Mouse (Mus musculus) liver, embryonic 14.5 days (tissue): Measurements from ENCODE around the gene Rrad. TPM values are rescaled to one million over a fixed set of nuclear protein-coding genes. Genes with fewer than 3 reads are reported as not detected.

ENCODE experiments used
- ATAC-seq: fragments of 200-750 bp; cut with Nextera tagmentation; 2 replicates; pipeline ENCODE4 v1.8.0; 2017; ENCODE audit warnings: moderate number of reproducible peaks, mild to moderate bottlenecking, moderate library complexity; ENCODE audit not compliant: insufficient read depth
- DNase-seq, 3 experiments: peaks; one replicate each; pipeline ENCODE4 v3.0.0-alpha.2; 2012 to 2013; ENCODE audit warnings: low read depth in 3 of 3, low spot score in 3 of 3
- H3K27ac ChIP-seq: fragments of 300-500 bp; sonication (generic); 2 replicates; pipeline ENCODE4 v1.5.1; 2014; ENCODE audit warnings: moderate library complexity, mild to moderate bottlenecking, control low read depth, inconsistent platforms
- H3K27me3 ChIP-seq: fragments of 300-500 bp; sonication (generic); 2 replicates; pipeline ENCODE4 v1.6.1; 2014; ENCODE audit warnings: mild to moderate bottlenecking, low read length, moderate library complexity; ENCODE audit not compliant: control insufficient read depth, insufficient read depth
- H3K36me3 ChIP-seq: fragments of 300-500 bp; sonication (generic); replicated peaks from 2 replicates; pipeline ENCODE4 v1.6.1; 2014; ENCODE audit warnings: low read depth; ENCODE audit not compliant: control insufficient read depth, insufficient read depth
- H3K4me1 ChIP-seq, 2 experiments: fragments of 200-500 bp in 1 of 2; fragments of 300-500 bp in 1 of 2; sonication (generic) in 1 of 2; replicated peaks; 2 replicates each; pipeline ENCODE4 v1.6.1; 2012 to 2014; ENCODE audit warnings: antibody characterized with exemption in 1 of 2, inconsistent platforms in 1 of 2, low read length in 1 of 2; ENCODE audit not compliant: control insufficient read depth in 2 of 2, insufficient read depth in 2 of 2
- H3K4me2 ChIP-seq: fragments of 300-500 bp; sonication (generic); 2 replicates; pipeline ENCODE4 v1.6.1; 2014; ENCODE audit warnings: low read depth, mild to moderate bottlenecking, control low read depth, moderate library complexity
- H3K4me3 ChIP-seq, 2 experiments: fragments of 200-500 bp in 1 of 2; fragments of 300-500 bp in 1 of 2; sonication (generic) in 1 of 2; 2 replicates each; pipeline ENCODE4 v1.5.1; 2012 to 2014; ENCODE audit warnings: low read depth in 2 of 2, low read length in 2 of 2, mild to moderate bottlenecking in 2 of 2, control low read depth in 1 of 2, inconsistent platforms in 1 of 2, moderate library complexity in 1 of 2; ENCODE audit not compliant: insufficient read depth in 1 of 2
- H3K9ac ChIP-seq: fragments of 300-500 bp; sonication (generic); replicated peaks from 2 replicates; pipeline ENCODE4 v1.6.1; 2014; ENCODE audit warnings: mild to moderate bottlenecking, control low read depth, moderate library complexity
- H3K9me3 ChIP-seq: fragments of 300-500 bp; sonication (generic); 2 replicates; pipeline ENCODE4 v1.6.1; 2016; ENCODE audit warnings: low read length, mixed read lengths; ENCODE audit not compliant: control insufficient read depth
- CTCF ChIP-seq: IDR thresholded peaks from 2 replicates; pipeline ENCODE4 v1.5.1; 2016; ENCODE audit warnings: antibody characterized with exemption, low read depth, control low read depth
- EP300 ChIP-seq: IDR thresholded peaks from 2 replicates; pipeline ENCODE4 v1.6.1; 2016; ENCODE audit warnings: antibody characterized with exemption, low read depth
- WGBS: fragments of 180-500 bp; shearing (Covaris S2); extraction: QIAGEN DNeasy Blood & Tissue Kit; methylation state at CpG from one replicate; pipeline ENCODE4 v1.1.7; 2014; ENCODE audit not compliant: insufficient replicate concordance; 5-methylcytosine and 5-hydroxymethylcytosine counted together
- polyA plus RNA-seq, 2 experiments: library from polyadenylated mRNA; depleted of rRNA in 1 of 2; stranded (reverse) in 1 of 2; unstranded in 1 of 2; fragments of >200 nt; fragmentation: Nextera tagmentation in 1 of 2; extraction: Ambion mirVana in 1 of 2; gene quantifications; 2 replicates each; pipeline versions ENCODE4 v1.2.1 to v1.2.3; 2012 to 2014

Rrad gene
- polyA plus RNA-seq, 2 experiments = 0.10 to 0.25 TPM

DNA sequence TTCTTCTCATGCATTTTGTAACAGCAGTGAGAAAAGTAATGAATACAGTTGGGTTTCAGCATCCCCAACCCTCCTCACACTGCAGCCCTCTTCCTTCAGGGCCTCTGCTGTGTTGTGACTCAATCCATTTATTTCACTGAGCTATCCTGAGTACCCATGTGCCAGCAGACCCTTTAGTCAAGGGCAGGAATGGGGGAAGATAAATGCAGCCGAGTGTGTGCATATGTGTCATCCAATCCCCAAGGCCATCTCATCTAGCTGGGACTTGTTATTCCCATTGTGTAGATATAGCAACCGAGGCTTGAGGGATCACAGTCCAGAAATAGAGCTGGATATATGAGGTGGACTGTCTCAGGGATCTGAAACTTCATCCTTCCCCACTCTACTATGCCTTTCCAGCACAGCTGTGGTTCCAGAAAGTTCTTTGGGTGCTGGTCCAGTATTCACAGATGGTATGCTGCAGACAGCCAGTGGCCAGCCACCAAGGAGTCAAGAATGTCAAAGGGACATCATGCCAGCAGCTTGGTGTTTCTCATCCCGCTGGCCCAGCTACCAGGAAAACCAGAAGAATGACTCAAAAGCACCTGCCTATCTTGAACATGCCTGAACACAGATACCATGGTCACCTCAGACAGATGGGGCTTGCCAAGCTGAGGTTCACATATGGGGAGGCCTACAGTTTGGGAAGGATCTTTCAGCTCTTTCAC lies 4.0 kb upstream of the Rrad start:
- no peak for ATAC-seq
- DNase-seq = no peak
- TF ChIP-seq CTCF (no peak), EP300 (no peak)

DNA sequence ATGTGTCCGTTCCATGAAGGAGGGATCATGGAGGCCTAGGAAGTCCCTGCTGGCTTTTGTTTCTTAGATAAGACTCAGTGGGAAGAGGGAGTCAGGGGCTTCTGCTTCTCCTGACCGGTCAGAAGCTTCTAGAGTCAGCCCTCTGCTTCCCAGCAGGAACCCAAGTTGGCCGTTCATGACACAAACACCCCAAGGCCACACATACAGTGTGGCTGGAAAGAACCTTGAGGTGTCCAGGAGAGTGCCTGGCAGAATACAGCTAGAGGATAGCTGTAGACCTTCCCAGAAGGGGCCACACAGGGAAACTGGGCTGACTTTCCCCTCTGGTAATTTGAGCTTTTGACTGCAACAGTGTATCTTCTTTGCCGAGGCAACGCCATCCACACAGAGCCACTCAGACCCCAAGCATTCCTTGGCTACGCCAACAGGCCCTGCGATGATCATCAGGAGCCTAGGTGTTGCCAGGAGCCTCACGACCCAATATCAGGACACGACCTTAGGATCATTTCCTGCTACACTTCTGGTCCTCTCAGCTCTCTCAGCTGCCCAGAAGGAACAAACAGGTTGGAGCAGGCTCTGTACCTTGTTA lies 2.1 kb upstream of the Rrad start:
- Histone ChIP-seq H3K36me3 (peaks cover 2% of the 10 kb centered on the region), H3K27me3 (peaks cover 15% of the 10 kb centered on the region), H3K4me1 (peaks cover 0 to 8% of the 10 kb centered on the region in 2 experiments; a peak in 2 of 4 replicates), H3K4me2 (no peak overlapping the region), H3K27ac (no peak overlapping the region), H3K4me3 (no peak overlapping the region), H3K9me3 (no peaks in the 10 kb centered on the region), H3K9ac (no peak overlapping the region)
- TF ChIP-seq EP300 (no peak), CTCF (no peak)
- no peak for DNase-seq
- ATAC-seq = no peak
- WGBS = 51% methylated on average over 9 of the region's 9 CpGs

More for the DNA sequence above, 4.0 kb upstream of the Rrad start:
- Histone ChIP-seq H3K36me3 (peaks cover 10% of the 10 kb centered on the region), H3K27me3 (peaks cover 14% of the 10 kb centered on the region), H3K4me1 (peaks cover 0 to 7% of the 10 kb centered on the region in 2 experiments), H3K9ac (no peak overlapping the region), H3K27ac (no peak overlapping the region), H3K4me3 (no peak overlapping the region), H3K4me2 (no peak overlapping the region), H3K9me3 (no peaks in the 10 kb centered on the region)
- 63% methylated on average over 3 of the region's 3 CpGs for WGBS

DNA sequence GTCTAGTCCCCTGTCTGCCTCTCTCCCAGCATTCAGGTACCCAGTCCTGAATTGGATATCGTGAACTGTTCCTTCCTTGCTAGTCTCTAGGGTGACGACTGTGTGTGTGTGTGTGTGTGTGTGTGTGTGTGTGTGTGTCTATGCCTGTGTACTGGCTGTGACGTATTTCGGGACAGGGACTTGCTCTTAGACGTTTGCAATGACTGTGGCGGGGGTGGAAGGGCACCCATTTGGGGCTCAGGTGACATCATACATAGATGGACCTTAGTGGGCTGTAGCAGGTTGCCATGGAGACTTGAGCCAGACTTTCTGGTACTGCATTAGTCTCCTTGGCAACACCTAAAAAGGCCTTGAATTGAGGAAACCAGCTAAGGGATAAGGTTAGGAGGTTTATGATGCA lies 1.4 kb upstream of the Rrad start:
- TF ChIP-seq CTCF (no peak), EP300 (no peak)
- WGBS = 45% methylated on average over 6 of the region's 6 CpGs
- no peak overlapping the region for H3K27ac ChIP-seq
- no peaks in the 10 kb centered on the region for H3K9me3 ChIP-seq
- ATAC-seq = no peak
- H3K27me3 ChIP-seq = peaks cover 15% of the 10 kb centered on the region
- H3K4me3 ChIP-seq = no peak overlapping the region
- H3K36me3 ChIP-seq = no peaks in the 10 kb centered on the region
- no peak for DNase-seq
- H3K9ac ChIP-seq = no peak overlapping the region
- no peak overlapping the region for H3K4me2 ChIP-seq
- H3K4me1 ChIP-seq = peaks cover 0 to 8% of the 10 kb centered on the region in 2 experiments; a peak in 2 of 4 replicates

DNA sequence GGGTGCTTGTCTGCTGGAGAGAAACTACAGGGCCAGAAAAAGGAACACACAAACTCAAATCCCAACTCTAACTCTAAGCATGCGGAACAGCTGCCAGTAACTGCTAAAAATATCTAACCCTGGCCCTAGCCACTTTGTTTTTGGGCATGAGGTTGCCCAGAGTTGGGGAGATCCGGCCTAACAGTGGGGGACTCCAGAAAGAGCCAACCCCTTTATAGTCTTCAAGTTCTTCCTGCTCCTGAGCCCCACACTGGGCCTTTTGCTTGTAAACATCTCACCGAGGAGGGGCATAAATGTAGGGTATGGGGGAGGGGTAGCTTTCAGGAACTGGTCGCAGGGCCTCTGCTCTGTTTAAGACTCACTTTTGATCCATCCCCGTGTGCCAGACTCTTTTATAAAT lies 848 bp upstream of the Rrad start:
- Histone ChIP-seq H3K27ac (no peak overlapping the region), H3K4me3 (no peak overlapping the region), H3K27me3 (peaks cover 15% of the 10 kb centered on the region), H3K36me3 (no peaks in the 10 kb centered on the region), H3K4me1 (peaks cover 0 to 8% of the 10 kb centered on the region in 2 experiments; a peak in 2 of 4 replicates), H3K4me2 (no peak overlapping the region), H3K9ac (no peak overlapping the region), H3K9me3 (no peaks in the 10 kb centered on the region)
- 22% methylated on average over 5 of the region's 5 CpGs for WGBS
- DNase-seq (no peak), ATAC-seq (no peak)
- TF ChIP-seq CTCF (no peak), EP300 (no peak)

DNA sequence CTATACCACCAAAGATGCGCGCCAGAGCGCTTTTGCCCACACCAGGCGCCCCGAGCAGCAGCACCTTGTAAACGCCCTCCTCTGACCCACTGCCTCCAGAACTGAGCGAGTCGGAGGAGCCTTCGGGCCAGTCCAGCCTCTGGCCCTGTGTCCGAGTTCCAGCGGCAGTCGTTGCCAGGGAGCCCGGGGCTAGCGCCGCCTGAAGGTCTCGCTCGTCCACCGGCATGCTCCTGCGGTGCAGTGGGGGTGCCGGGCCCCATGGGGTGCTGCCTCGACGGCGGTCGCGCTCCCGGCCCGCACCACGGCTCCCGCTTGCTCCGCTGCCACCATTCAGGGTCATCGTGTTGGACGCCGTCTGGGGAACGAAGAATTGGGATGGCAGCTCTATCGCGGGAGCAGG lies 553 bp downstream of the Rrad start:
- WGBS = 2% methylated on average over 36 of the region's 36 CpGs
- Histone ChIP-seq H3K36me3 (no peaks in the 10 kb centered on the region), H3K9me3 (no peaks in the 10 kb centered on the region), H3K4me1 (peaks cover 0 to 8% of the 10 kb centered on the region in 2 experiments; a peak in 2 of 4 replicates), H3K27me3 (peaks cover 15% of the 10 kb centered on the region), H3K9ac (no peak overlapping the region), H3K4me2 (peak overlapping the region; percentile 48), H3K4me3 (peak overlapping the region; percentile 8 to 13; a peak in 3 of 4 replicates), H3K27ac (no peak overlapping the region)
- ATAC-seq (peak; percentile 19; the same call in 1 of the 2 replicates), DNase-seq (no peak)
- TF ChIP-seq EP300 (no peak), CTCF (no peak)
